ENCODE assay signal across 17 mouse cellular contexts in the genomic region with DNA sequence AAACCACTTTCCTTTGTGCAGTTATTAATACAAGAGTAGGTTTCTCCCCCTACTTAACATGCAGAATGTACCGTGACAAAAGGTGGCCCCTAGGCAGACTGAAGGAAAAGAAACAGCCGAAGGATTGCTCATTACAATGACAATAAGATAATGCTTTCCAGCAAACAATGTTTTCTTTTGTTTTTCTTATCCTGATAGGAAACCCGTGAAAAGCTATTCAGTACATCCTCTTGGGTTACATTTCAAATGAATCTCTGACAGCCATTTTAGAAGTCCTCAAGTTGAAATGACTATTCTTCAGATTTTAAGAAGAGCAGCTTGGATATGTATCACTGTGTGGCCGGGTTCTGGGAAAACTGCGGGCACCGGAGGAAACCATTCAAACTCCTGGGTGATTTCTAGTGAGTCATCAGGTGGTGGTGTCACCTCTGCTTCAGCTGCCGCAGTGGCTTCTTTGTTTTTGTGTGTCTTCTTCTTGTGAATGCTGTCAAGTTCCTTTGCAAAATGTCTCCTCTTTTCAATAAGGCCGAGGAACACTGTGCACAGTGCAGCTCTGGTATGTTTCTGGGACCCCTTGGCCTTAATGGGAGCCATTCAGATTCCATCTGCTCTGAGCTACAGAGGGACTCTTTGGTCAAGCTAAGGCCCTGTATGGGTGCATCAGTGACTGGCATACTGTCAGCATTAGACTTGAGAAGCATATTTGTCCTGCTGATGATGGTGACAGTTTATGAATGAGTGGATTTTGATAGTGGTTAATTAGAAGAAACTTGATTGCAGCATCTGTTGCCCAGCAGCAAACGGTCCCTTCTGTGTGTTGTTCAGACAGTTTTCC.
DNase-seq lines count a peak whose midpoint lies in the region; ATAC-seq lines count a peak whose summit lies in the region.
"Had no signal": no experiment of that assay in that cellular context is flagged by ENCODE, and none has a peak within 500 bp of the region (broad histone marks: within the 10 kb centered on the region; RNA-seq: fewer than 3 reads in every experiment).

No protein-coding gene starts in this region.

- H3K4me2 ChIP-seq in embryonic facial prominence, embryonic 11.5 days (ENCODE audit: low read depth, low read length): no peak overlapping the region
- no peak overlapping the region for H3K4me2 ChIP-seq in forebrain, embryonic 14.5 days (ENCODE audit: low read length)
- H3K4me2 ChIP-seq in neural tube, embryonic 12.5 days (replicated peaks): no peak overlapping the region
- H3K4me2 ChIP-seq: limb, embryonic 13.5 days had no signal

- no peaks in the 10 kb centered on the region for H3K36me3 ChIP-seq in embryonic facial prominence, embryonic 11.5 days (replicated peaks; ENCODE audit: control insufficient read depth, insufficient read depth, low read depth, low read length)
- no peaks in the 10 kb centered on the region for H3K36me3 ChIP-seq in embryonic facial prominence, embryonic 10.5 days (replicated peaks)
- H3K36me3 ChIP-seq in forebrain, embryonic 14.5 days (ENCODE audit: control insufficient read depth, insufficient read depth, low read length): no peaks in the 10 kb centered on the region
- no peaks in the 10 kb centered on the region for H3K36me3 ChIP-seq in neural tube, embryonic 12.5 days
- H3K36me3 ChIP-seq: limb, embryonic 13.5 days had no signal

- no peaks in the 10 kb centered on the region for H3K27me3 ChIP-seq in embryonic facial prominence, embryonic 11.5 days (ENCODE audit: control insufficient read depth, insufficient read depth, low read length)
- H3K27me3 ChIP-seq in embryonic facial prominence, embryonic 10.5 days (replicated peaks; ENCODE audit: low read depth, poor library complexity, severe bottlenecking): no peaks in the 10 kb centered on the region
- no peaks in the 10 kb centered on the region for H3K27me3 ChIP-seq in forebrain, embryonic 14.5 days (replicated peaks; ENCODE audit: control insufficient read depth, insufficient read depth, low read length)
- H3K27me3 ChIP-seq in neural tube, embryonic 12.5 days (replicated peaks): no peaks in the 10 kb centered on the region
- H3K27me3 ChIP-seq: limb, embryonic 13.5 days had no signal

- WGBS in embryonic facial prominence, embryonic 11.5 days: 55% methylated on average over 9 of the region's 9 CpGs
- 56% methylated on average over 9 of the region's 9 CpGs for WGBS in embryonic facial prominence, embryonic 10.5 days
- 13% methylated on average over 9 of the region's 9 CpGs for WGBS in forebrain, embryonic 14.5 days
- WGBS in neural tube, embryonic 12.5 days: 32% methylated on average over 9 of the region's 9 CpGs

- H3K4me1 ChIP-seq in embryonic facial prominence, embryonic 11.5 days (ENCODE audit: control insufficient read depth, insufficient read depth, low read length): no peaks in the 10 kb centered on the region
- H3K4me1 ChIP-seq in embryonic facial prominence, embryonic 10.5 days: peaks cover 15% of the 10 kb centered on the region
- peaks cover 11% of the 10 kb centered on the region for H3K4me1 ChIP-seq in forebrain, embryonic 14.5 days (ENCODE audit: control insufficient read depth, insufficient read depth, low read length)
- peaks cover 8% of the 10 kb centered on the region; the same call in 1 of the 2 replicates for H3K4me1 ChIP-seq in neural tube, embryonic 12.5 days
- H3K4me1 ChIP-seq: limb, embryonic 13.5 days had no signal

- no peak overlapping the region for H3K4me3 ChIP-seq in embryonic facial prominence, embryonic 11.5 days (ENCODE audit: low read depth, low read length)
- H3K4me3 ChIP-seq in embryonic facial prominence, embryonic 10.5 days: no peak overlapping the region
- H3K4me3 ChIP-seq in forebrain, embryonic 14.5 days (ENCODE audit: low read depth, low read length): no peak overlapping the region
- H3K4me3 ChIP-seq in neural tube, embryonic 12.5 days: no peak overlapping the region
- H3K4me3 ChIP-seq: limb, embryonic 13.5 days had no signal

- no peak overlapping the region for H3K27ac ChIP-seq in embryonic facial prominence, embryonic 11.5 days (replicated peaks; ENCODE audit: low read depth, low read length)
- H3K27ac ChIP-seq in embryonic facial prominence, embryonic 10.5 days (replicated peaks): no peak overlapping the region; the same call in 1 of the 2 replicates
- H3K27ac ChIP-seq in forebrain, embryonic 14.5 days (ENCODE audit: low read depth, low read length): no peak overlapping the region
- H3K27ac ChIP-seq in neural tube, embryonic 12.5 days: no peak overlapping the region
- H3K27ac ChIP-seq: limb, embryonic 13.5 days had no signal

- H3K9me3 ChIP-seq in embryonic facial prominence, embryonic 11.5 days (replicated peaks; ENCODE audit: control insufficient read depth, low read length): no peaks in the 10 kb centered on the region
- no peaks in the 10 kb centered on the region for H3K9me3 ChIP-seq in embryonic facial prominence, embryonic 10.5 days
- no peaks in the 10 kb centered on the region for H3K9me3 ChIP-seq in forebrain, embryonic 14.5 days (replicated peaks; ENCODE audit: control insufficient read depth, low read length)
- no peaks in the 10 kb centered on the region for H3K9me3 ChIP-seq in neural tube, embryonic 12.5 days
- H3K9me3 ChIP-seq: limb, embryonic 13.5 days had no signal

- H3K9ac ChIP-seq in embryonic facial prominence, embryonic 11.5 days (replicated peaks; ENCODE audit: low read length): no peak overlapping the region
- no peak overlapping the region for H3K9ac ChIP-seq in forebrain, embryonic 14.5 days (ENCODE audit: low read length)
- H3K9ac ChIP-seq in neural tube, embryonic 12.5 days: no peak overlapping the region
- H3K9ac ChIP-seq: limb, embryonic 13.5 days had no signal

- 0 out of 2 replicates have a peak, but pooled peaks have one; percentile 39 for ATAC-seq in embryonic facial prominence, embryonic 11.5 days (replicated peaks; ENCODE audit: insufficient number of reproducible peaks, low FRiP score, low TSS enrichment, low read depth)
- peak; percentile 77 for ATAC-seq in forebrain, embryonic 14.5 days
- ATAC-seq in neural tube, embryonic 12.5 days (ENCODE audit: low FRiP score, low read depth): peak; percentile 75

- no peak for DNase-seq in embryonic facial prominence, embryonic 11.5 days (ENCODE audit: low spot score)
- no peak for DNase-seq in embryonic facial prominence, embryonic 10.5 days (ENCODE audit: low spot score)
- DNase-seq in forebrain, embryonic 14.5 days (ENCODE audit: low spot score): peak; percentile 39
- DNase-seq in mesoderm, embryonic 11.5 days (ENCODE audit: low read depth, low spot score): peak; percentile 52
- DNase-seq in ovary, postnatal 14 days (ENCODE audit: low spot score): no peak
- no peak for DNase-seq in spleen, postnatal 4 days (ENCODE audit: low spot score in 2 of 2)
- DNase-seq in urinary bladder, adult 18-20 months (ENCODE audit: low spot score in 2 of 2): no peak
- DNase-seq: adrenal gland, postnatal 25 days; cerebellum, postnatal 36 days; heart, postnatal 36 days; kidney, adult 11 months; kidney, postnatal 36 days; layer of hippocampus, postnatal 36 days; lung, postnatal 36 days; thymus, postnatal 36 days had no signal

Comparison
In these comparisons a context has a peak if more than half of its experiments do, and no peak if none do; other contexts are left out.
1. DNase-seq: peak in forebrain, embryonic 14.5 days (single experiment) and mesoderm, embryonic 11.5 days (single experiment); none in embryonic facial prominence, embryonic 11.5 days (single experiment), embryonic facial prominence, embryonic 10.5 days (single experiment), ovary, postnatal 14 days (single experiment), spleen, postnatal 4 days (0 of 2) and urinary bladder, adult 18-20 months (0 of 2).
2. Peak in every context shown above with its lines, with median percentiles within 50 percentile points of each other: ATAC-seq.